Mouse (Mus musculus) olfactory bulb, adult 2 months (tissue): ENCODE data around the gene Actn4. TPM values are rescaled to one million over a fixed set of nuclear protein-coding genes. Genes with fewer than 3 reads are reported as not detected.
A peak's percentile ranks its signal among the peaks of the same experiment; 100 is the strongest.

Experiments used
- H3K27ac ChIP-seq: fragments of 200-500 bp; 2 replicates; pipeline ENCODE4 v1.5.1; 2012; ENCODE audit warnings: low read depth, low read length; ENCODE audit not compliant: insufficient read depth
- H3K4me1 ChIP-seq: fragments of 200-500 bp; 2 replicates; pipeline ENCODE4 v1.6.1; 2012; ENCODE audit warnings: low read length; ENCODE audit not compliant: control insufficient read depth, insufficient read depth
- H3K4me3 ChIP-seq: fragments of 200-500 bp; 2 replicates; pipeline ENCODE4 v1.5.1; 2012; ENCODE audit warnings: mild to moderate bottlenecking, low read depth, low read length, moderate library complexity; ENCODE audit not compliant: insufficient read depth
- CTCF ChIP-seq: fragments of 200-500 bp; IDR thresholded peaks from 2 replicates; pipeline ENCODE4 v1.5.1; 2012; ENCODE audit warnings: low read depth, mild to moderate bottlenecking, low read length, moderate library complexity; ENCODE audit not compliant: insufficient read depth
- POLR2A ChIP-seq: fragments of 200-500 bp; IDR thresholded peaks from 2 replicates; pipeline ENCODE4 v1.6.1; 2012; ENCODE audit warnings: mild to moderate bottlenecking, low read depth, low read length, moderate library complexity; ENCODE audit not compliant: insufficient read depth
- WGBS: fragments of 180-500 bp; shearing (Covaris S2); methylation state at CpG from one replicate; pipeline ENCODE4 v1.1.7; 2018; 5-methylcytosine and 5-hydroxymethylcytosine counted together
- polyA plus RNA-seq: library from polyadenylated mRNA; stranded (reverse); fragments of >200 nt; gene quantifications from 2 replicates; pipeline ENCODE4 v1.2.4, GENCODE M21; 2012; ENCODE audit warnings: low replicate concordance; ENCODE audit not compliant: missing spikeins, insufficient read depth, insufficient read length

Actn4 gene
- polyA plus RNA-seq, 1 experiment, result 498 TPM

GRCm38 (mm10) chr7:28922606-28923005 is 39.5 kb downstream of the Actn4 start:
- Histone ChIP-seq H3K4me1 (peaks cover 66% of the 10 kb centered on the region), H3K27ac (peak overlapping the region; percentile 52; the same call in 1 of the 2 replicates), H3K4me3 (no peak overlapping the region)
- TF ChIP-seq CTCF (no peak), POLR2A (no peak)
- WGBS, result 67% methylated on average over 4 of the region's 4 CpGs

- WGBS, result 81% methylated on average over 8 of the region's 8 CpGs
- Histone ChIP-seq H3K4me1 (peaks cover 73% of the 10 kb centered on the region), H3K27ac (peak overlapping the region; percentile 66), H3K4me3 (no peak overlapping the region)
- no peak for TF ChIP-seq POLR2A
- TF ChIP-seq CTCF, result no peak
Measured at GRCm38 (mm10) chr7:28921722-28922465, 40.2 kb downstream of the Actn4 start.

GRCm38 (mm10) chr7:28921178-28921577 is 41.0 kb downstream of the Actn4 start:
- WGBS, result 68% methylated on average over 3 of the region's 3 CpGs
- Histone ChIP-seq H3K4me1 (peaks cover 69% of the 10 kb centered on the region), H3K27ac (no peak overlapping the region), H3K4me3 (no peak overlapping the region)
- TF ChIP-seq POLR2A (no peak), CTCF (no peak)

GRCm38 (mm10) chr7:28919815-28920214 is 42.3 kb downstream of the Actn4 start:
- peaks cover 61% of the 10 kb centered on the region for H3K4me1 ChIP-seq
- H3K4me3 ChIP-seq, result no peak overlapping the region
- 9% methylated on average over 6 of the region's 6 CpGs for WGBS
- peak overlapping the region; percentile 68 for H3K27ac ChIP-seq
- TF ChIP-seq CTCF (no peak), POLR2A (no peak)

- Histone ChIP-seq H3K4me1 (peaks cover 48% of the 10 kb centered on the region), H3K4me3 (no peak overlapping the region), H3K27ac (peak overlapping the region; percentile 68)
- no peak for TF ChIP-seq POLR2A
- TF ChIP-seq CTCF, result no peak
- 75% methylated on average over 8 of the region's 8 CpGs for WGBS
Measured at GRCm38 (mm10) chr7:28918540-28918939, 43.6 kb downstream of the Actn4 start.

- no peak overlapping the region for H3K4me3 ChIP-seq
- peak overlapping the region; percentile 68 for H3K27ac ChIP-seq
- no peak for TF ChIP-seq CTCF
- TF ChIP-seq POLR2A, result no peak
- WGBS, result 22% methylated on average over 10 of the region's 10 CpGs
- peaks cover 45% of the 10 kb centered on the region for H3K4me1 ChIP-seq
Measured at GRCm38 (mm10) chr7:28917503-28918426, 44.4 kb downstream of the Actn4 start.

- TF ChIP-seq POLR2A (no peak), CTCF (no peak)
- no peak overlapping the region for H3K27ac ChIP-seq
- H3K4me1 ChIP-seq, result peaks cover 37% of the 10 kb centered on the region
- no peak overlapping the region for H3K4me3 ChIP-seq
Measured at GRCm38 (mm10) chr7:28916491-28916890, 45.6 kb downstream of the Actn4 start.

GRCm38 (mm10) chr7:28913171-28913570 is 49.0 kb downstream of the Actn4 start:
- Histone ChIP-seq H3K4me1 (peaks cover 13% of the 10 kb centered on the region), H3K27ac (no peak overlapping the region), H3K4me3 (no peak overlapping the region)
- no peak for TF ChIP-seq POLR2A
- TF ChIP-seq CTCF, result no peak
- 93% methylated on average over 11 of the region's 11 CpGs for WGBS

GRCm38 (mm10) chr7:28911632-28912031 is 50.5 kb downstream of the Actn4 start:
- WGBS, result 65% methylated on average over 4 of the region's 4 CpGs
- no peak for TF ChIP-seq CTCF
- no peak for TF ChIP-seq POLR2A

More at GRCm38 (mm10) chr7:28911632-28912031, 50.5 kb downstream of the Actn4 start:
- H3K27ac ChIP-seq, result 0 out of 2 replicates have a peak overlapping the region, but pooled peaks have one; percentile 31
- peaks cover 2% of the 10 kb centered on the region; the same call in 1 of the 2 replicates for H3K4me1 ChIP-seq
- H3K4me3 ChIP-seq, result no peak overlapping the region
